Mouse (Mus musculus) fat pad, adult 2 months (tissue): ENCODE data around the gene Tnfrsf17.
"Not testable (repeated sequence)": the region's sequence is repeated elsewhere in the genome, so short reads cannot be mapped to it uniquely, and the experiment has no call there.

Experiments used
- DNase-seq: peaks from one replicate; pipeline ENCODE4 v3.0.0-alpha.2; 2011; ENCODE audit warnings: low read depth, low spot score; ENCODE audit errors: extremely low read depth

The Tnfrsf17 gene

GRCm38 (mm10) chr16:11313512-11313911 is at the start of gene Tnfrsf17:
TSS of gene Tnfrsf17 (plus strand) at chr16:11313812.
- no peak for DNase-seq

- no peak for DNase-seq
These were observed 47.1 kb upstream of the Tnfrsf17 start for GRCm38 (mm10) chr16:11266556-11266955.

- no peak for DNase-seq
These were observed 43.8 kb upstream of the Tnfrsf17 start for GRCm38 (mm10) chr16:11269808-11270207.

- no peak for DNase-seq
These were observed 43.0 kb upstream of the Tnfrsf17 start for GRCm38 (mm10) chr16:11270642-11271041.

GRCm38 (mm10) chr16:11271073-11271472 is 42.5 kb upstream of the Tnfrsf17 start:
- DNase-seq = no peak

GRCm38 (mm10) chr16:11276888-11277287 is 36.7 kb upstream of the Tnfrsf17 start:
- DNase-seq = no peak

- no peak for DNase-seq
These were observed 34.8 kb upstream of the Tnfrsf17 start for GRCm38 (mm10) chr16:11278778-11279177.

GRCm38 (mm10) chr16:11282655-11283232 is 30.9 kb upstream of the Tnfrsf17 start:
- DNase-seq = no peak

- DNase-seq = no peak
These were observed 28.7 kb upstream of the Tnfrsf17 start for GRCm38 (mm10) chr16:11284881-11285280.

GRCm38 (mm10) chr16:11285949-11286348 is 27.7 kb upstream of the Tnfrsf17 start:
- no peak for DNase-seq

GRCm38 (mm10) chr16:11288873-11289272 is 24.7 kb upstream of the Tnfrsf17 start:
- DNase-seq = not testable (repeated sequence)

GRCm38 (mm10) chr16:11295583-11295982 is 18.0 kb upstream of the Tnfrsf17 start:
- not testable (repeated sequence) for DNase-seq

GRCm38 (mm10) chr16:11297700-11298099 is 15.9 kb upstream of the Tnfrsf17 start:
- not testable (repeated sequence) for DNase-seq

GRCm38 (mm10) chr16:11303741-11304140 is 9.9 kb upstream of the Tnfrsf17 start:
- DNase-seq = no peak

GRCm38 (mm10) chr16:11305531-11305930 is 8.1 kb upstream of the Tnfrsf17 start:
- DNase-seq = no peak

- no peak for DNase-seq
These were observed 2.2 kb downstream of the Tnfrsf17 start for GRCm38 (mm10) chr16:11315786-11316320.

GRCm38 (mm10) chr16:11316748-11317147 is 3.1 kb downstream of the Tnfrsf17 start:
- no peak for DNase-seq

- DNase-seq = no peak
These were observed 3.7 kb downstream of the Tnfrsf17 start for GRCm38 (mm10) chr16:11317324-11317723.

GRCm38 (mm10) chr16:11322409-11323323 is 9.1 kb downstream of the Tnfrsf17 start, which contains the start of gene Snx29:
TSS of gene Snx29 (plus strand) at chr16:11322908.
- DNase-seq = no peak

- no peak for DNase-seq
These were observed 9.9 kb downstream of the Tnfrsf17 start for GRCm38 (mm10) chr16:11323324-11324051.
